Mouse (Mus musculus) heart, embryonic 10.5 days (tissue): ENCODE data around the gene Ikzf3. TPM values are rescaled to one million over a fixed set of nuclear protein-coding genes. Genes with fewer than 3 reads are reported as not detected.

Experiments
- DNase-seq: peaks from one replicate; pipeline ENCODE4 v3.0.0-alpha.2; 2017; ENCODE audit warnings: low spot score
- H3K27ac ChIP-seq: fragments of 300-500 bp; sonication (generic); 2 replicates; pipeline ENCODE4 v1.5.1; 2016; ENCODE audit warnings: mild to moderate bottlenecking
- H3K27me3 ChIP-seq: fragments of 300-500 bp; sonication (generic); 2 replicates; pipeline ENCODE4 v1.6.1; 2016; ENCODE audit warnings: mild to moderate bottlenecking; ENCODE audit not compliant: poor library complexity, insufficient read depth, severe bottlenecking
- H3K36me3 ChIP-seq: fragments of 300-500 bp; sonication (generic); 2 replicates; pipeline ENCODE4 v1.6.1; 2016; ENCODE audit warnings: mild to moderate bottlenecking, moderate library complexity
- H3K4me1 ChIP-seq: fragments of 300-500 bp; sonication (generic); 2 replicates; pipeline ENCODE4 v1.6.1; 2016; ENCODE audit warnings: mild to moderate bottlenecking
- H3K4me3 ChIP-seq: fragments of 300-500 bp; sonication (generic); 2 replicates; pipeline ENCODE4 v1.5.1; 2016; ENCODE audit warnings: mild to moderate bottlenecking, moderate library complexity
- H3K9me3 ChIP-seq: fragments of 300-500 bp; sonication (generic); 2 replicates; pipeline ENCODE4 v1.6.1; 2016; ENCODE audit warnings: mild to moderate bottlenecking, moderate library complexity
- WGBS: fragments of 180-500 bp; shearing (Covaris S2); methylation state at CpG from one replicate; pipeline ENCODE4 v1.1.7; 2016; 5-methylcytosine and 5-hydroxymethylcytosine counted together
- polyA plus RNA-seq: library from polyadenylated mRNA; unstranded; fragments of >200 nt; fragmentation: Nextera tagmentation; extraction: Ambion mirVana; gene quantifications from 2 replicates; pipeline ENCODE4 v1.2.1, GENCODE M21; 2016

The Ikzf3 gene
- polyA plus RNA-seq, 1 experiment from 2014 or later: 0.04 TPM

- H3K4me1 ChIP-seq: peaks cover 36% of the 10 kb centered on the region
- no peak overlapping the region for H3K4me3 ChIP-seq
- WGBS: 43% methylated on average over 4 of the region's 4 CpGs
- peaks cover 49% of the 10 kb centered on the region for H3K27me3 ChIP-seq
- 0 out of 2 replicates have a peak overlapping the region, but pooled peaks have one; percentile 2 for H3K27ac ChIP-seq
- H3K9me3 ChIP-seq: no peaks in the 10 kb centered on the region
- H3K36me3 ChIP-seq: no peaks in the 10 kb centered on the region; the same call in 1 of the 2 replicates
- no peak for DNase-seq
Observed at GRCm38 (mm10) chr11:98445679-98446078, 100.2 kb downstream of the Ikzf3 start.

GRCm38 (mm10) chr11:98445238-98445637, 100.6 kb downstream of the Ikzf3 start:
- Histone ChIP-seq H3K9me3 (no peaks in the 10 kb centered on the region), H3K27ac (no peak overlapping the region), H3K36me3 (no peaks in the 10 kb centered on the region; the same call in 1 of the 2 replicates), H3K4me3 (no peak overlapping the region), H3K27me3 (peaks cover 45% of the 10 kb centered on the region), H3K4me1 (peaks cover 32% of the 10 kb centered on the region)
- 28% methylated on average over 1 of the region's 1 CpGs for WGBS
- no peak for DNase-seq

- Histone ChIP-seq H3K4me1 (peaks cover 34% of the 10 kb centered on the region), H3K27ac (no peak overlapping the region), H3K27me3 (peaks cover 30% of the 10 kb centered on the region), H3K36me3 (no peaks in the 10 kb centered on the region; the same call in 1 of the 2 replicates), H3K4me3 (no peak overlapping the region), H3K9me3 (no peaks in the 10 kb centered on the region)
- no peak for DNase-seq
- 88% methylated on average over 1 of the region's 1 CpGs for WGBS
Observed at GRCm38 (mm10) chr11:98443688-98444087, 102.1 kb downstream of the Ikzf3 start.

GRCm38 (mm10) chr11:98438331-98439158, 107.3 kb downstream of the Ikzf3 start, which contains the start of gene Mien1:
Gene Mien1, minus strand, starts transcription at chr11:98438991.
- Histone ChIP-seq H3K9me3 (no peaks in the 10 kb centered on the region), H3K4me3 (peak within 1 kb of the TSS; percentile 79), H3K27me3 (no peaks in the 10 kb centered on the region), H3K27ac (peak within 1 kb of the TSS; percentile 86), H3K4me1 (peaks cover 20% of the 10 kb centered on the region; the same call in 1 of the 2 replicates), H3K36me3 (peaks cover 42% of the 10 kb centered on the region)
- DNase-seq: peak; percentile 97
- 2% methylated on average over 43 of the region's 43 CpGs for WGBS

GRCm38 (mm10) chr11:98437441-98437840, 108.4 kb downstream of the Ikzf3 start:
- peaks cover 20% of the 10 kb centered on the region; the same call in 1 of the 2 replicates for H3K4me1 ChIP-seq
- no peak overlapping the region for H3K27ac ChIP-seq
- DNase-seq: no peak
- peaks cover 53% of the 10 kb centered on the region for H3K36me3 ChIP-seq
- WGBS: 80% methylated on average over 6 of the region's 6 CpGs
- no peak overlapping the region for H3K4me3 ChIP-seq
- H3K9me3 ChIP-seq: no peaks in the 10 kb centered on the region
- no peaks in the 10 kb centered on the region for H3K27me3 ChIP-seq

- no peaks in the 10 kb centered on the region for H3K9me3 ChIP-seq
- no peak overlapping the region for H3K4me3 ChIP-seq
- no peak overlapping the region for H3K27ac ChIP-seq
- peaks cover 71% of the 10 kb centered on the region for H3K36me3 ChIP-seq
- DNase-seq: no peak
- H3K4me1 ChIP-seq: peaks cover 20% of the 10 kb centered on the region; the same call in 1 of the 2 replicates
- H3K27me3 ChIP-seq: no peaks in the 10 kb centered on the region
- WGBS: 89% methylated on average over 9 of the region's 9 CpGs
Observed at GRCm38 (mm10) chr11:98435723-98436122, 110.1 kb downstream of the Ikzf3 start.

- no peaks in the 10 kb centered on the region for H3K27me3 ChIP-seq
- H3K9me3 ChIP-seq: no peaks in the 10 kb centered on the region
- 0 out of 2 replicates have a peak, but pooled peaks cover 3% of the 10 kb centered on the region for H3K4me1 ChIP-seq
- H3K27ac ChIP-seq: no peak overlapping the region
- WGBS: 79% methylated on average over 9 of the region's 9 CpGs
- H3K4me3 ChIP-seq: no peak overlapping the region
- peaks cover 100% of the 10 kb centered on the region for H3K36me3 ChIP-seq
- DNase-seq: no peak
Observed at GRCm38 (mm10) chr11:98431743-98432502, 113.9 kb downstream of the Ikzf3 start.

GRCm38 (mm10) chr11:98428436-98428835, 117.4 kb downstream of the Ikzf3 start:
- no peaks in the 10 kb centered on the region for H3K27me3 ChIP-seq
- H3K9me3 ChIP-seq: no peaks in the 10 kb centered on the region
- 91% methylated on average over 5 of the region's 5 CpGs for WGBS

GRCm38 (mm10) chr11:98426592-98426991, 119.2 kb downstream of the Ikzf3 start:
- H3K27ac ChIP-seq: no peak overlapping the region
- WGBS: 92% methylated on average over 7 of the region's 7 CpGs
- H3K4me3 ChIP-seq: no peak overlapping the region
- H3K4me1 ChIP-seq: no peaks in the 10 kb centered on the region
- DNase-seq: no peak
- peaks cover 100% of the 10 kb centered on the region for H3K36me3 ChIP-seq
- H3K9me3 ChIP-seq: no peaks in the 10 kb centered on the region
- H3K27me3 ChIP-seq: no peaks in the 10 kb centered on the region

More at GRCm38 (mm10) chr11:98428436-98428835, 117.4 kb downstream of the Ikzf3 start:
- H3K4me1 ChIP-seq: no peaks in the 10 kb centered on the region
- no peak overlapping the region for H3K27ac ChIP-seq
- no peak for DNase-seq
- H3K36me3 ChIP-seq: peaks cover 100% of the 10 kb centered on the region
- H3K4me3 ChIP-seq: no peak overlapping the region

- 0 out of 2 replicates have a peak overlapping the region, but pooled peaks have one; percentile 3 for H3K4me3 ChIP-seq
- H3K27ac ChIP-seq: peak overlapping the region; percentile 42; the same call in 1 of the 2 replicates
- H3K36me3 ChIP-seq: peaks cover 82% of the 10 kb centered on the region
- no peak for DNase-seq
- peaks cover 58% of the 10 kb centered on the region for H3K4me1 ChIP-seq
- WGBS: 73% methylated on average over 10 of the region's 10 CpGs
- H3K9me3 ChIP-seq: no peaks in the 10 kb centered on the region
- H3K27me3 ChIP-seq: no peaks in the 10 kb centered on the region
Observed at GRCm38 (mm10) chr11:98418939-98419547, 126.8 kb downstream of the Ikzf3 start.

GRCm38 (mm10) chr11:98418273-98418672, 127.6 kb downstream of the Ikzf3 start:
- Histone ChIP-seq H3K27ac (peak overlapping the region; percentile 42), H3K9me3 (no peaks in the 10 kb centered on the region), H3K27me3 (no peaks in the 10 kb centered on the region), H3K4me3 (0 out of 2 replicates have a peak overlapping the region, but pooled peaks have one; percentile 3), H3K36me3 (peaks cover 74% of the 10 kb centered on the region), H3K4me1 (peaks cover 64% of the 10 kb centered on the region)
- no peak for DNase-seq
- WGBS: 56% methylated on average over 6 of the region's 6 CpGs

GRCm38 (mm10) chr11:98417074-98417473, 128.8 kb downstream of the Ikzf3 start:
- 100% methylated on average over 1 of the region's 1 CpGs for WGBS

More at GRCm38 (mm10) chr11:98417074-98417473, 128.8 kb downstream of the Ikzf3 start:
- Histone ChIP-seq H3K36me3 (peaks cover 62% of the 10 kb centered on the region), H3K9me3 (no peaks in the 10 kb centered on the region), H3K27ac (no peak overlapping the region), H3K27me3 (no peaks in the 10 kb centered on the region), H3K4me1 (peaks cover 73% of the 10 kb centered on the region), H3K4me3 (no peak overlapping the region)
- DNase-seq: no peak
